Mouse (Mus musculus): ENCODE results near the gene Aup1. TPM values are rescaled to one million over a fixed set of nuclear protein-coding genes. Genes with fewer than 3 reads are reported as not detected.

Gene Aup1
- polyA plus RNA-seq, 1 experiment from 2014 or later: 95.5 TPM

DNA sequence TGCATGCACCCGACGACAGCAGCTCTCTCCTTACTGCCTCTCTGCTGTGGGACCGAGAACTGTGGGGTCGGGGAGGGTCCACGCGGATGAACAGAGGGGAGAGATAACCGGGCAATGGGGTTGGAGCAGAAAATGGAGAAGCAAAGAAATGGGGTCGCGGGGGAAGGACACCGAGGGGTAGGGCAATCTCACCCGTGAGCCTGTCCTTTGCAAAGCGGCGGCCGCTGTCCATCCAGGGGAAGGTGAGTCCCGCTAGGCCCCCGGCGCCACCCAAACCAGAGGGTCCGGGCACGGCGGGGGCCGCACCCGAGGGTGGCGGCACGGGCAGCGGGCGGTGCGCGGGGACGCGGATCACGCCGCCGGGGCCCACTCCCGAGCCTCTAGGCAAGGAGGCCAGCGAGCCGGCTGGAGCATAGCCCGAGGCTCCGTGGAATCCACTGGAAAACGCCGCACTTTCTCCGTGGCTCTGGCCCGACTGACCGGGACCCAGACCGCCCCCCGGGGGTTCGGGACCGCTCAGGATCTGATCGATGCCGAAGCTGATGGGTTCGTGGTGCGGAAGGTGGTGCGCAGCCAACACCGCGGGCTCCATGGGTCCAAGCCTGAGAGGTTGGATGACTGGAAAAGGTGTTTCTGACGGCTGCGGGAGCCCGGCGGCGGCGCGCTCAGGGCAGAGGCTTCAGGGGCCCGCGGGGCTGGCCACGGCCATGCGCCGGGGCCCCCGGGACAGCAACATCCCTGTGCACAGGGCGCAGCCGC is 15.3 kb downstream of the Aup1 start:
- H3K4me1 ChIP-seq (ENCODE audit: control insufficient read depth in 2 of 2, insufficient read depth in 2 of 2, low read length in 2 of 2): peaks cover 0 to 16% of the 10 kb centered on the region in 2 experiments; a peak in 3 of 4 replicates
- H3K27me3 ChIP-seq (ENCODE audit: control insufficient read depth, insufficient read depth, low read length): peaks cover 98% of the 10 kb centered on the region
- H3K4me2 ChIP-seq (ENCODE audit: low read length): peak overlapping the region; percentile 40
- H3K9me3 ChIP-seq (ENCODE audit: control insufficient read depth, low read length): no peaks in the 10 kb centered on the region
- H3K27ac ChIP-seq (replicated peaks in 1 of 2; ENCODE audit: control insufficient read depth in 1 of 2, insufficient read depth in 1 of 2, low read depth in 2 of 2, low read length in 2 of 2): no peak overlapping the region
- H3K36me3 ChIP-seq (ENCODE audit: control insufficient read depth, insufficient read depth, low read length): no peaks in the 10 kb centered on the region
- ATAC-seq (ENCODE audit: insufficient number of reproducible peaks, insufficient read depth, low FRiP score, low read depth): no peak
- no peak overlapping the region for H3K9ac ChIP-seq (ENCODE audit: low read length)
- under 1% methylated on average over 65 of the region's 69 CpGs for WGBS
- H3K4me3 ChIP-seq (ENCODE audit: control insufficient read depth in 1 of 2, insufficient read depth in 1 of 2, low read depth in 1 of 2, low read length in 2 of 2): peak overlapping the region in 1 of 2 experiments; percentile 25; a peak in 2 of 4 replicates

DNA sequence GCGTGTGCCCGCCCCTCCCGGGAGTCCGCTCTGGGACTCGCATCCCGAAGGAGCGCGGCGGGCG is 15.8 kb downstream of the Aup1 start, which contains the start of gene Tlx2:
TSS of gene Tlx2 (minus strand) at position 47 of the 64 bp plus-strand sequence.
- H3K4me2 ChIP-seq (ENCODE audit: low read length): peak within 1 kb of the TSS; percentile 55
- peaks cover 98% of the 10 kb centered on the region for H3K27me3 ChIP-seq (ENCODE audit: control insufficient read depth, insufficient read depth, low read length)
- H3K4me3 ChIP-seq (ENCODE audit: control insufficient read depth in 1 of 2, insufficient read depth in 1 of 2, low read depth in 1 of 2, low read length in 2 of 2): peak within 1 kb of the TSS in 1 of 2 experiments; percentile 25; a peak in 2 of 4 replicates
- WGBS: 0% methylated on average over 10 of the region's 10 CpGs
- no peaks in the 10 kb centered on the region for H3K9me3 ChIP-seq (ENCODE audit: control insufficient read depth, low read length)
- H3K9ac ChIP-seq (ENCODE audit: low read length): no peak within 1 kb of the TSS
- H3K36me3 ChIP-seq (ENCODE audit: control insufficient read depth, insufficient read depth, low read length): no peaks in the 10 kb centered on the region
- peaks cover 0 to 16% of the 10 kb centered on the region in 2 experiments; a peak in 3 of 4 replicates for H3K4me1 ChIP-seq (ENCODE audit: control insufficient read depth in 2 of 2, insufficient read depth in 2 of 2, low read length in 2 of 2)
- no peak within 1 kb of the TSS for H3K27ac ChIP-seq (replicated peaks in 1 of 2; ENCODE audit: control insufficient read depth in 1 of 2, insufficient read depth in 1 of 2, low read depth in 2 of 2, low read length in 2 of 2)
- no peak for ATAC-seq (ENCODE audit: insufficient number of reproducible peaks, insufficient read depth, low FRiP score, low read depth)

DNA sequence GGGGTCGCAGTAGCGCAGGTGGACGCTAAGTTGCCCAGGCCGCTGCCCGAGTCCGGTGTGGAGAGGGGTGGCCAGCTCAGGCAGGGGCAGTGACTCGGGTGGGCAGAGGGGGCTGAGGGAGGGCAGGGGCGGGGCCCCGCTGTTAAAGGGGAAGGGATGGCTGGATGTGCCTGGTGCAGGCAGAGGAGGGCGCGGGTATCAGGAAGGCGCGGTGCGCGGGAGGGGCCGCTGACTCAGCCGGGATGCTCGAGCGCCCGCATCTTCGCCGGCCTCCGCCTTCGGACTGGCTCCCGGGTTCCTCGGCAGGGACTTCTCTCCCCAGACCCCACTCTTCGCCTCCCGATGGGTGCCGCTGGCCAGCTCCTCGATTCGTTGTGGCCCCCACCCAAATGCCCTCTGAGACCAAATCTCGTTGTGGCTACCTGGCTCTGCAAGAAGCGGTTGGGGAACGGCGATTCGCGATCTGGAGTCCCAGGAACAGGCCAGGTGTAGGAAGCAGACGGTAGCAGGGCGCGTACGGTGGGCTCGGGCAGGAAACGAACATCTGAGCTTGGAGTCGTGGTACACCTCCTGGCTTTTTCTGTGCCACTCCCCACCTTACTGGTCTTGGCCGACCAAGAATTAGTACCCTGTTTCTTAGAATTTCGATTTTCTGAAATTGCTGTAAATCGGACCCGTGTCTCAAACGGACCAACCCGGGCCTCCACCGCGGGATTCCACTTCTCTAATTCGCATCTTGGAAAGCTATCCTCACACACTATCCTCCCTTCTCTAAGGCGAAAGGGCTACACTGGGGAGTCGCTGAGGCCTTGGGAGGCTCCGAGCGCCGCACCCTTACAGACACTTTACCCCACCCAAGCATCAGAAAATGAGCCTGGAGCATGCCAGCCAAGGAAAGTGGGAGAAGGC is 16.2 kb downstream of the Aup1 start:
- no peak overlapping the region for H3K9ac ChIP-seq (ENCODE audit: low read length)
- WGBS: under 1% methylated on average over 56 of the region's 58 CpGs

DNA sequence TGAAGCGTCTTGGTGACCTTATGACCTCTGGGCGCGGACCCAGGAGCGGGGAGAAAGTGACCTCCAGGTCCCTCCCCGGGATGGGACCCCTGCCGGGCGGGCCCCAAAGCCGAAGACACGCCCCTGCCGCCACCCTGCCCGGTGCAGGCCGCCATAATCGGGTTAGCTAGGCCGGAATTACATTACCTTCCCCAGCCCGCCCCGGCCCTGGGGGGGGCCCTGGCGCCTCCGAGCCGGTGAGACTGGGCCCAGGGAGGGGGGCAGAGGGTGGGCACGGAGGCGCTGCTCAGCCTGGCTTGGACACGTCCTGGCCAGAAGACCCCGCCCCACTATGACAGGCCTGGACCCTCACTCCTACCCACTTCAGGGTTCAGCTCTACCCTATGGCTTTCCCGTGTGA is 16.9 kb downstream of the Aup1 start:
- H3K36me3 ChIP-seq (ENCODE audit: control insufficient read depth, insufficient read depth, low read length): no peaks in the 10 kb centered on the region
- H3K4me3 ChIP-seq (ENCODE audit: control insufficient read depth in 1 of 2, insufficient read depth in 1 of 2, low read depth in 1 of 2, low read length in 2 of 2): peak overlapping the region in 1 of 2 experiments; percentile 11; a peak in 1 of 4 replicates
- H3K27ac ChIP-seq (replicated peaks in 1 of 2; ENCODE audit: control insufficient read depth in 1 of 2, insufficient read depth in 1 of 2, low read depth in 2 of 2, low read length in 2 of 2): no peak overlapping the region
- ATAC-seq (ENCODE audit: insufficient number of reproducible peaks, insufficient read depth, low FRiP score, low read depth): 0 out of 2 replicates have a peak, but pooled peaks have one; percentile 37
- H3K9ac ChIP-seq (ENCODE audit: low read length): no peak overlapping the region
- no peaks in the 10 kb centered on the region for H3K9me3 ChIP-seq (ENCODE audit: control insufficient read depth, low read length)
- H3K4me2 ChIP-seq (ENCODE audit: low read length): no peak overlapping the region
- H3K27me3 ChIP-seq (ENCODE audit: control insufficient read depth, insufficient read depth, low read length): peaks cover 98% of the 10 kb centered on the region
- 1% methylated on average over 20 of the region's 24 CpGs for WGBS
- peaks cover 0 to 16% of the 10 kb centered on the region in 2 experiments; a peak in 3 of 4 replicates for H3K4me1 ChIP-seq (ENCODE audit: control insufficient read depth in 2 of 2, insufficient read depth in 2 of 2, low read length in 2 of 2)

More for the DNA sequence above, 16.2 kb downstream of the Aup1 start:
- Histone ChIP-seq H3K27me3 (ENCODE audit: control insufficient read depth, insufficient read depth, low read length) (peaks cover 98% of the 10 kb centered on the region), H3K9me3 (ENCODE audit: control insufficient read depth, low read length) (no peaks in the 10 kb centered on the region), H3K36me3 (ENCODE audit: control insufficient read depth, insufficient read depth, low read length) (no peaks in the 10 kb centered on the region), H3K4me1 (ENCODE audit: control insufficient read depth in 2 of 2, insufficient read depth in 2 of 2, low read length in 2 of 2) (peaks cover 0 to 16% of the 10 kb centered on the region in 2 experiments; a peak in 3 of 4 replicates), H3K4me2 (ENCODE audit: low read length) (peak overlapping the region; percentile 40), H3K27ac (replicated peaks in 1 of 2; ENCODE audit: control insufficient read depth in 1 of 2, insufficient read depth in 1 of 2, low read depth in 2 of 2, low read length in 2 of 2) (no peak overlapping the region), H3K4me3 (ENCODE audit: control insufficient read depth in 1 of 2, insufficient read depth in 1 of 2, low read depth in 1 of 2, low read length in 2 of 2) (peak overlapping the region in 1 of 2 experiments; percentile 25; a peak in 2 of 4 replicates)
- no peak for ATAC-seq (ENCODE audit: insufficient number of reproducible peaks, insufficient read depth, low FRiP score, low read depth)

DNA sequence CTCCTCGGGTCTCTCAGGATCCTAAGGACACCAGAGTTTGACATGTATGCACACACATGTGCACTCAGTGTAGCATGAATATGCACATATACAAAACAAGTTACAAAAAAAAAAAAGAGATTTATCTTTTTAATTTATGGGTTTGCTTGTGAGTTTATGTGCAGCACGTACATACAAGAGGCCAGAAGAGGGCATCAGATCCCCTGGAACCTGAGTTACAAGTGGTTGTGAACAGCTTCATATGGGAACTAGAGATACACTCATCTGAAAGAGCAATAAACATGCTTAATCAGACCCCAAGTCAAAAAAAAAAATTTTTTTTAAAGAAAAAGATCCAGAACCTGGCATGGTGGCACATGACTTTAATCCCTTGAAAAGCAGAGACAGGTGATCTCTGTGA is 20.7 kb downstream of the Aup1 start:
- Histone ChIP-seq H3K9ac (ENCODE audit: low read length) (no peak overlapping the region), H3K36me3 (ENCODE audit: control insufficient read depth, insufficient read depth, low read length) (peaks cover 1% of the 10 kb centered on the region; the same call in 1 of the 2 replicates)
- WGBS: 11% methylated on average over 2 of the region's 2 CpGs

DNA sequence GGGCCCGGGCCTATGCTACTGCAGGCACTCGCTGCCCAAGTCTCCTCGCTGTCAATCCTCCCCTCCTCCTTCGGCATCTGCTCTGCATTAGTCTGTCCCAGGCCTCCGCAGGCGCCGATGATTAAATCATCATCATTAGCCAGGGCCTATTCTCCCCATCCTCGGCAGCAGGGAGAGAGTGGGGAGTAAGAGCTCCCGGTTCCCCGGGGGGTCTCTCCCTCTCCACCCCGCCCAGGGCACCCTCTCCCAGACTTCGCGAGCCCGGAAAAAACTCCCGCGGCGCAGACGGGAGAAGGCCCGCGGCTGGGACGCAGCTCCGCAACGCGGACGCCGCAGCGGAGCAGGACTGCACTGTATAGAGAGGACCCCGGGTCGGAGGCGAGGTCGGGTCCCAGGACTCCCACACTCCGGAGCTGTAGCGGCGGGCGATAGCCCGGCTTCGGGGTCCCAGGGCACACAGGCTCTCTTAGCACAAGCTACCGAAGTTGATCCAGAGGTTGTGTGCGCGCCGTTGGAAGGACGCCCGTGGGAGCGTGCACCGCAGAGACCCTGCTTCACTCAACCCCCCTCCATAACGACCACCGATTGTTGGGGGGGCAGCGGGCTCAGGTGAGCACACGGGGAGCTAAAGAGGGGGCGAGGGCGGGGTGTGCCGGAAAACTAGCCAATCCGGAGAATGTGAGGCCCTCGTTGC is 23.5 kb downstream of the Aup1 start, which contains the start of gene Pcgf1:
TSS of gene Pcgf1 (plus strand) at position 240 of the 694 bp plus-strand sequence.
- peak; percentile 54 for ATAC-seq (ENCODE audit: insufficient number of reproducible peaks, insufficient read depth, low FRiP score, low read depth)
- H3K27ac ChIP-seq (replicated peaks in 1 of 2; ENCODE audit: control insufficient read depth in 1 of 2, insufficient read depth in 1 of 2, low read depth in 2 of 2, low read length in 2 of 2): peak within 1 kb of the TSS; percentile 71 to 82
- H3K4me2 ChIP-seq (ENCODE audit: low read length): peak within 1 kb of the TSS; percentile 100
- H3K36me3 ChIP-seq (ENCODE audit: control insufficient read depth, insufficient read depth, low read length): peaks cover 19% of the 10 kb centered on the region
- H3K4me1 ChIP-seq (ENCODE audit: control insufficient read depth in 2 of 2, insufficient read depth in 2 of 2, low read length in 2 of 2): peaks cover 4 to 8% of the 10 kb centered on the region in 2 experiments; a peak in 3 of 4 replicates
- under 1% methylated on average over 53 of the region's 54 CpGs for WGBS
- peak within 1 kb of the TSS; percentile 85 for H3K9ac ChIP-seq (ENCODE audit: low read length)
- no peaks in the 10 kb centered on the region for H3K9me3 ChIP-seq (ENCODE audit: control insufficient read depth, low read length)
- peak within 1 kb of the TSS; percentile 78 to 91 for H3K4me3 ChIP-seq (ENCODE audit: control insufficient read depth in 1 of 2, insufficient read depth in 1 of 2, low read depth in 1 of 2, low read length in 2 of 2)
- peaks cover 51% of the 10 kb centered on the region for H3K27me3 ChIP-seq (ENCODE audit: control insufficient read depth, insufficient read depth, low read length)

More for the DNA sequence above, 20.7 kb downstream of the Aup1 start:
- Histone ChIP-seq H3K4me3 (ENCODE audit: control insufficient read depth in 1 of 2, insufficient read depth in 1 of 2, low read depth in 1 of 2, low read length in 2 of 2) (no peak overlapping the region), H3K9me3 (ENCODE audit: control insufficient read depth, low read length) (no peaks in the 10 kb centered on the region), H3K4me2 (ENCODE audit: low read length) (no peak overlapping the region), H3K4me1 (ENCODE audit: control insufficient read depth in 2 of 2, insufficient read depth in 2 of 2, low read length in 2 of 2) (peaks cover 4 to 18% of the 10 kb centered on the region in 2 experiments; a peak in 3 of 4 replicates), H3K27me3 (ENCODE audit: control insufficient read depth, insufficient read depth, low read length) (peaks cover 71% of the 10 kb centered on the region), H3K27ac (replicated peaks in 1 of 2; ENCODE audit: control insufficient read depth in 1 of 2, insufficient read depth in 1 of 2, low read depth in 2 of 2, low read length in 2 of 2) (no peak overlapping the region)
- ATAC-seq (ENCODE audit: insufficient number of reproducible peaks, insufficient read depth, low FRiP score, low read depth): no peak

GRCm38 (mm10) chr6:83078324-83078858 is 24.1 kb downstream of the Aup1 start:
- Histone ChIP-seq H3K9me3 (ENCODE audit: control insufficient read depth, low read length) (no peaks in the 10 kb centered on the region), H3K27ac (replicated peaks in 1 of 2; ENCODE audit: control insufficient read depth in 1 of 2, insufficient read depth in 1 of 2, low read depth in 2 of 2, low read length in 2 of 2) (peak overlapping the region; percentile 71 to 82), H3K27me3 (ENCODE audit: control insufficient read depth, insufficient read depth, low read length) (peaks cover 54% of the 10 kb centered on the region), H3K9ac (ENCODE audit: low read length) (peak overlapping the region; percentile 85), H3K4me3 (ENCODE audit: control insufficient read depth in 1 of 2, insufficient read depth in 1 of 2, low read depth in 1 of 2, low read length in 2 of 2) (peak overlapping the region; percentile 78 to 91), H3K4me2 (ENCODE audit: low read length) (peak overlapping the region; percentile 100), H3K4me1 (ENCODE audit: control insufficient read depth in 2 of 2, insufficient read depth in 2 of 2, low read length in 2 of 2) (peaks cover 4 to 8% of the 10 kb centered on the region in 2 experiments; a peak in 3 of 4 replicates), H3K36me3 (ENCODE audit: control insufficient read depth, insufficient read depth, low read length) (peaks cover 19% of the 10 kb centered on the region)
- ATAC-seq (ENCODE audit: insufficient number of reproducible peaks, insufficient read depth, low FRiP score, low read depth): peak; percentile 92
- WGBS: under 1% methylated on average over 46 of the region's 46 CpGs
